Mouse (Mus musculus): ENCODE results near the gene Rbfox2.

- TF ChIP-seq CTCF (IDR thresholded peaks at IDR 0.05; ENCODE audit: extremely low read depth, insufficient read length, insufficient replicate concordance, low read depth, low read length) (no peak), POLR2A (IDR thresholded peaks at IDR 0.05; ENCODE audit: low read depth, low read length) (no peak)
Observed at GRCm38 (mm10) chr15:77352863-77353262, 46.1 kb upstream of the Rbfox2 start.

Data from small intestine, adult 2 months (tissue).